ENCODE assay signal across 8 mouse cellular contexts in the genomic region with DNA sequence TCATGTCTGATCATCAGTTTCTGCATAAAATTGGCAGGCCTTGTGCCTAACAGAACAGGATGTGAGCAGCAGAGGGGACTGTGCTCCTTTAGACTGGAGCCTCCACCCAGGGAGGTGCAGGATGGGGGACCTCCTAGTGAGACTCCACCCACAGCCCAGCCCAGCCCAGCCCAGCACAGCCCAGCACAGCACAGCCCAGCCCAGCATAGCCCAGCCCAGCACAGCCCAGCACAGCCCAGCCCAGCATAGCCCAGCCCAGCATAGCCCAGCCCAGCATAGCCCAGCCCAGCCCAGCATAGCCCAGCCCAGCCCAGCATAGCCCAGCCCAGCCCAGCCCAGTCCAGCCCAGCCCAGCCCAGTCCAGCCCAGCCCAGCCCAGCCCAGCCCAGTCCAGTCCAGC. TPM values are rescaled to one million over a fixed set of nuclear protein-coding genes. Genes with fewer than 3 reads are reported as not detected.
DNase-seq lines count a peak whose midpoint lies in the region; ATAC-seq and TF ChIP-seq lines count a peak whose summit lies in the region.
"Not testable (repeated sequence)": the region's sequence is repeated elsewhere in the genome, so short reads cannot be mapped to it uniquely, and the experiment has no call there.

No protein-coding gene starts in this region.

- H3K27ac ChIP-seq in embryonic facial prominence, embryonic 10.5 days (replicated peaks); heart, embryonic 11.5 days (ENCODE audit: low read depth, low read length); kidney, embryonic 16.5 days (ENCODE audit: low read length); lung, embryonic 14.5 days (ENCODE audit: low read depth): not testable (repeated sequence)
- H3K27ac ChIP-seq in liver, embryonic 12.5 days = peak overlapping the region; percentile 63
- peak overlapping the region; percentile 39; the same call in 1 of the 2 replicates for H3K27ac ChIP-seq in neural tube, embryonic 13.5 days (replicated peaks)

- peaks cover 41% of the 10 kb centered on the region for H3K4me1 ChIP-seq in embryonic facial prominence, embryonic 10.5 days
- not testable (repeated sequence) for H3K4me1 ChIP-seq in heart, embryonic 11.5 days (ENCODE audit: control insufficient read depth, insufficient read depth, low read length); lung, embryonic 14.5 days (ENCODE audit: insufficient read depth)
- peaks cover 31% of the 10 kb centered on the region for H3K4me1 ChIP-seq in kidney, embryonic 16.5 days (ENCODE audit: insufficient read depth, low read length)
- H3K4me1 ChIP-seq in liver, embryonic 12.5 days = peaks cover 61% of the 10 kb centered on the region
- peaks cover 48% of the 10 kb centered on the region for H3K4me1 ChIP-seq in neural tube, embryonic 13.5 days (replicated peaks)

- peaks cover 14% of the 10 kb centered on the region for H3K36me3 ChIP-seq in embryonic facial prominence, embryonic 10.5 days (replicated peaks)
- H3K36me3 ChIP-seq in heart, embryonic 11.5 days (ENCODE audit: control insufficient read depth, insufficient read depth, low read length); kidney, embryonic 16.5 days (ENCODE audit: insufficient read depth, low read length); lung, embryonic 14.5 days (ENCODE audit: insufficient read depth); neural tube, embryonic 13.5 days: not testable (repeated sequence)
- H3K36me3 ChIP-seq in liver, embryonic 12.5 days = peaks cover 10% of the 10 kb centered on the region

- peak; percentile 75 for DNase-seq in 3T3-L1 (ENCODE audit: low read depth, low spot score)
- peak; percentile 45 for DNase-seq in embryonic facial prominence, embryonic 10.5 days (ENCODE audit: low spot score)
- DNase-seq in lung, embryonic 14.5 days = not testable (repeated sequence)
- DNase-seq in yolk sac, embryonic 10.5 days (ENCODE audit: low spot score) = peak; percentile 44

- H3K9me3 ChIP-seq in embryonic facial prominence, embryonic 10.5 days; heart, embryonic 11.5 days (replicated peaks; ENCODE audit: control insufficient read depth, low read length); kidney, embryonic 16.5 days (ENCODE audit: low read length); liver, embryonic 12.5 days (replicated peaks); lung, embryonic 14.5 days (ENCODE audit: low read depth, low read length); neural tube, embryonic 13.5 days: not testable (repeated sequence)

- not testable (repeated sequence) for H3K4me2 ChIP-seq in heart, embryonic 11.5 days; kidney, embryonic 16.5 days (replicated peaks; ENCODE audit: low read depth, low read length); lung, embryonic 14.5 days; neural tube, embryonic 13.5 days
- peak overlapping the region; percentile 21; the same call in 1 of the 2 replicates for H3K4me2 ChIP-seq in liver, embryonic 12.5 days

- not testable (repeated sequence) for H3K4me3 ChIP-seq in embryonic facial prominence, embryonic 10.5 days; heart, embryonic 11.5 days (ENCODE audit: low read depth, low read length); kidney, embryonic 16.5 days (ENCODE audit: low read length); liver, embryonic 12.5 days; lung, embryonic 14.5 days (ENCODE audit: low read depth, low read length); neural tube, embryonic 13.5 days

- H3K27me3 ChIP-seq in embryonic facial prominence, embryonic 10.5 days (replicated peaks; ENCODE audit: low read depth, poor library complexity, severe bottlenecking) = peaks cover 62% of the 10 kb centered on the region
- H3K27me3 ChIP-seq in heart, embryonic 11.5 days (ENCODE audit: control insufficient read depth, insufficient read depth, low read length) = peaks cover 27% of the 10 kb centered on the region
- peaks cover 24% of the 10 kb centered on the region for H3K27me3 ChIP-seq in kidney, embryonic 16.5 days (ENCODE audit: insufficient read depth, low read length)
- H3K27me3 ChIP-seq in liver, embryonic 12.5 days (replicated peaks) = peaks cover 32% of the 10 kb centered on the region
- peaks cover 19% of the 10 kb centered on the region for H3K27me3 ChIP-seq in lung, embryonic 14.5 days (ENCODE audit: insufficient read depth, low read length)
- H3K27me3 ChIP-seq in neural tube, embryonic 13.5 days = peaks cover 44% of the 10 kb centered on the region

- not testable (repeated sequence) for H3K9ac ChIP-seq in heart, embryonic 11.5 days (ENCODE audit: low read depth, low read length); kidney, embryonic 16.5 days (replicated peaks; ENCODE audit: low read length); liver, embryonic 12.5 days; lung, embryonic 14.5 days; neural tube, embryonic 13.5 days

- peak; percentile 79 for ATAC-seq in heart, embryonic 11.5 days (replicated peaks; ENCODE audit: insufficient number of reproducible peaks, low FRiP score, low TSS enrichment)
- ATAC-seq in kidney, embryonic 16.5 days (ENCODE audit: low FRiP score, low TSS enrichment) = peak; percentile 20; the same call in 1 of the 2 replicates
- peak; percentile 93 for ATAC-seq in liver, embryonic 12.5 days
- ATAC-seq in lung, embryonic 14.5 days (ENCODE audit: insufficient read depth) = peak; percentile 36; the same call in 1 of the 2 replicates
- not testable (repeated sequence) for ATAC-seq in neural tube, embryonic 13.5 days (ENCODE audit: low read depth)

- TF ChIP-seq CTCF in lung, embryonic 14.5 days (IDR thresholded peaks at IDR 0.05; ENCODE audit: low read depth) = not testable (repeated sequence)

RNA-seq across cellular contexts. Expression of a gene that starts 12.1 kb away (rescaled TPM):
- polyA plus RNA-seq in embryonic facial prominence, embryonic 10.5 days (2016; fragmentation: Nextera tagmentation; extraction: Ambion mirVana) = 23.3 and 23.8 TPM in 2 replicates
- polyA plus RNA-seq in heart, embryonic 11.5 days (2014; fragmentation: Nextera tagmentation; extraction: Ambion mirVana) = 13.6 and 13.9 TPM in 2 replicates
- polyA plus RNA-seq in kidney, embryonic 16.5 days (2015; fragmentation: Nextera tagmentation; extraction: Ambion mirVana) = 20.4 and 21.9 TPM in 2 replicates
- polyA plus RNA-seq in liver, embryonic 12.5 days (2016; fragmentation: Nextera tagmentation; extraction: Ambion mirVana) = 9.2 and 9.9 TPM in 2 replicates
- polyA plus RNA-seq in lung, embryonic 14.5 days (2014; fragmentation: Nextera tagmentation; extraction: Ambion mirVana) = 15.9 and 18.3 TPM in 2 replicates
- 12.0 and 14.2 TPM in 2 replicates for polyA plus RNA-seq in neural tube, embryonic 13.5 days (2015; fragmentation: Nextera tagmentation; extraction: Ambion mirVana)

RNA-seq across cellular contexts. Expression of a gene that starts 12.2 kb away (rescaled TPM):
- polyA plus RNA-seq in embryonic facial prominence, embryonic 10.5 days (2016; fragmentation: Nextera tagmentation; extraction: Ambion mirVana) = 50.3 and 50.8 TPM in 2 replicates
- polyA plus RNA-seq in heart, embryonic 11.5 days (2014; fragmentation: Nextera tagmentation; extraction: Ambion mirVana) = 32.6 and 35.1 TPM in 2 replicates
- polyA plus RNA-seq in kidney, embryonic 16.5 days (2015; fragmentation: Nextera tagmentation; extraction: Ambion mirVana) = 52.4 and 52.9 TPM in 2 replicates
- polyA plus RNA-seq in liver, embryonic 12.5 days (2016; fragmentation: Nextera tagmentation; extraction: Ambion mirVana) = 21.4 and 25.5 TPM in 2 replicates
- 48.0 and 56.7 TPM in 2 replicates for polyA plus RNA-seq in lung, embryonic 14.5 days (2014; fragmentation: Nextera tagmentation; extraction: Ambion mirVana)
- polyA plus RNA-seq in neural tube, embryonic 13.5 days (2015; fragmentation: Nextera tagmentation; extraction: Ambion mirVana) = 63.4 and 66.7 TPM in 2 replicates
